Comparison of ENCODE assay signal across 13 mouse cellular contexts in genomic region chr10:20882599-20882998, GRCm38 (mm10).
DNase-seq lines count a peak whose midpoint lies in the region; ATAC-seq and TF ChIP-seq lines count a peak whose summit lies in the region.
"Had no signal": no experiment of that assay in that cellular context is flagged by ENCODE, and none has a peak within 500 bp of the region (broad histone marks: within the 10 kb centered on the region; RNA-seq: fewer than 3 reads in every experiment).

No protein-coding gene starts in this region.

- peak; percentile 64 to 68 for TF ChIP-seq EP300 in MEL (IDR thresholded peaks at IDR 0.05; ENCODE audit: low read depth in 1 of 2, low read length in 2 of 2)

- peak overlapping the region; percentile 24 for H3K9ac ChIP-seq in MEL (ENCODE audit: control insufficient read depth, low read depth, low read length, poor library complexity, severe bottlenecking)
- H3K9ac ChIP-seq: hindbrain, embryonic 13.5 days; kidney, embryonic 15.5 days; limb, embryonic 15.5 days; neural tube, embryonic 12.5 days had no signal

- H3K4me3 ChIP-seq in MEL (ENCODE audit: control insufficient read depth in 1 of 2, insufficient read depth in 1 of 2, low read depth in 2 of 2, low read length in 2 of 2), result peak overlapping the region; percentile 35 to 47
- H3K4me3 ChIP-seq: hindbrain, embryonic 13.5 days; kidney, embryonic 15.5 days; limb, embryonic 15.5 days; neural tube, embryonic 12.5 days had no signal

- peaks cover 0 to 17% of the 10 kb centered on the region in 2 experiments; a peak in 2 of 4 replicates for H3K36me3 ChIP-seq in MEL (ENCODE audit: control insufficient read depth in 1 of 2, insufficient read depth in 2 of 2, low read length in 2 of 2)
- H3K36me3 ChIP-seq: hindbrain, embryonic 13.5 days; kidney, embryonic 15.5 days; limb, embryonic 15.5 days; neural tube, embryonic 12.5 days had no signal

- peaks cover 0 to 15% of the 10 kb centered on the region in 2 experiments; a peak in 2 of 4 replicates for H3K4me1 ChIP-seq in MEL (ENCODE audit: control insufficient read depth in 1 of 2, insufficient read depth in 2 of 2, low read length in 2 of 2)
- H3K4me1 ChIP-seq: hindbrain, embryonic 13.5 days; kidney, embryonic 15.5 days; limb, embryonic 15.5 days; neural tube, embryonic 12.5 days had no signal

- no peak for TF ChIP-seq POLR2A in MEL (IDR thresholded peaks at IDR 0.05; ENCODE audit: control insufficient read depth in 1 of 2, insufficient read depth in 1 of 2, low read depth in 1 of 2, low read length in 2 of 2, poor library complexity in 1 of 2)

- H3K27me3 ChIP-seq in MEL (ENCODE audit: control insufficient read depth in 1 of 2, insufficient read depth in 2 of 2, low read length in 2 of 2), result peaks cover 0 to 3% of the 10 kb centered on the region in 2 experiments; a peak in 1 of 4 replicates
- H3K27me3 ChIP-seq: hindbrain, embryonic 13.5 days; kidney, embryonic 15.5 days; limb, embryonic 15.5 days; neural tube, embryonic 12.5 days had no signal

- DNase-seq in MEL (ENCODE audit: low read depth, low spot score), result peak; percentile 78
- peak; percentile 28 to 32 for DNase-seq in thymus, postnatal 36 days
- no peak for DNase-seq in cerebellum, adult 9-10 months
- no peak for DNase-seq in left cerebral cortex, adult 9 months (ENCODE audit: low spot score in 2 of 2)
- no peak for DNase-seq in layer of hippocampus, postnatal 25 days (ENCODE audit: extremely low spot score in 1 of 2, low spot score in 1 of 2)
- DNase-seq: adrenal gland, adult 2 months; right cerebral cortex, adult 18-20 months had no signal

- no peaks in the 10 kb centered on the region for H3K79me2 ChIP-seq in MEL (ENCODE audit: control insufficient read depth, insufficient read depth, low read length, poor library complexity)

- no peak for TF ChIP-seq CTCF in MEL (IDR thresholded peaks at IDR 0.05 in 2 of 3, conservative IDR thresholded peaks at IDR 0.05 in 1 of 3; ENCODE audit: control insufficient read depth in 1 of 3, insufficient read depth in 1 of 3, low read depth in 2 of 3, low read length in 3 of 3, poor library complexity in 1 of 3, severe bottlenecking in 1 of 3)

- no peaks in the 10 kb centered on the region for H3K9me3 ChIP-seq in MEL (replicated peaks; ENCODE audit: insufficient read depth, low read length)
- H3K9me3 ChIP-seq: hindbrain, embryonic 13.5 days; kidney, embryonic 15.5 days; limb, embryonic 15.5 days; neural tube, embryonic 12.5 days had no signal

- no peak for TF ChIP-seq RAD21 in MEL (IDR thresholded peaks at IDR 0.05; ENCODE audit: low read depth, low read length)

- peak overlapping the region; percentile 73 for H3K27ac ChIP-seq in MEL (ENCODE audit: control insufficient read depth, low read depth, low read length)
- H3K27ac ChIP-seq: hindbrain, embryonic 13.5 days; kidney, embryonic 15.5 days; limb, embryonic 15.5 days; neural tube, embryonic 12.5 days had no signal

- peak; percentile 77 to 83; a peak in 3 of 4 replicates for ATAC-seq in hematopoietic stem cell, adult 5-6 weeks (replicated peaks in 1 of 2; ENCODE audit: insufficient read depth in 1 of 2, low FRiP score in 2 of 2, low TSS enrichment in 1 of 2, low read depth in 1 of 2, poor library complexity in 2 of 2, severe bottlenecking in 2 of 2)
- ATAC-seq in megakaryocyte progenitor cell, adult 5-6 weeks (replicated peaks; ENCODE audit: poor library complexity), result peak; percentile 88

TF ChIP-seq in MEL, 35 proteins besides CTCF, POLR2A, EP300 and RAD21:
- TF ChIP-seq RCOR1 (IDR thresholded peaks at IDR 0.05; ENCODE audit: low read depth, low read length) (peak; percentile 80), ELF1 (IDR thresholded peaks at IDR 0.05; ENCODE audit: low read depth, low read length) (peak; percentile 45; the same call in 1 of the 2 replicates), POLR2AphosphoS5 (IDR thresholded peaks at IDR 0.05; ENCODE audit: borderline replicate concordance, low read depth, low read length) (no peak), UBTF (IDR thresholded peaks at IDR 0.05; ENCODE audit: borderline replicate concordance, insufficient read depth, low read depth, low read length) (no peak), NELFE (IDR thresholded peaks at IDR 0.05; ENCODE audit: low read depth, low read length) (no peak), SIN3A (IDR thresholded peaks at IDR 0.05; ENCODE audit: low read length) (peak; percentile 39; the same call in 1 of the 2 replicates), GATA1 (IDR thresholded peaks at IDR 0.05; ENCODE audit: low read depth, low read length) (peak; percentile 62), POLR2AphosphoS2 (IDR thresholded peaks at IDR 0.05; ENCODE audit: low read length) (no peak), ZKSCAN1 (IDR thresholded peaks at IDR 0.05; ENCODE audit: low read depth, low read length) (no peak), HCFC1 (IDR thresholded peaks at IDR 0.05; ENCODE audit: low read depth, low read length) (0 out of 2 replicates have a peak, but pooled peaks have one; percentile 20), NRF1 (IDR thresholded peaks at IDR 0.05; ENCODE audit: insufficient read depth, low read depth, low read length, poor library complexity, severe bottlenecking) (no peak), MAZ (IDR thresholded peaks at IDR 0.05; ENCODE audit: low read depth, low read length) (no peak), USF2 (IDR thresholded peaks at IDR 0.05; ENCODE audit: borderline replicate concordance in 1 of 2, insufficient read depth in 1 of 2, low read depth in 1 of 2, low read length in 2 of 2) (no peak), ETS1 (IDR thresholded peaks at IDR 0.05; ENCODE audit: low read depth, low read length) (peak; percentile 67), CHD1 (IDR thresholded peaks at IDR 0.05; ENCODE audit: low read depth, low read length) (no peak)

Comparison
In these comparisons a context has a peak if more than half of its experiments do, and no peak if none do; other contexts are left out.
1. DNase-seq: peak in MEL (single experiment) and thymus, postnatal 36 days (2 of 2); none in cerebellum, adult 9-10 months (single experiment), left cerebral cortex, adult 9 months (0 of 2) and layer of hippocampus, postnatal 25 days (0 of 2).